8 mouse cellular contexts compared by ENCODE assay signal in the genomic region with DNA sequence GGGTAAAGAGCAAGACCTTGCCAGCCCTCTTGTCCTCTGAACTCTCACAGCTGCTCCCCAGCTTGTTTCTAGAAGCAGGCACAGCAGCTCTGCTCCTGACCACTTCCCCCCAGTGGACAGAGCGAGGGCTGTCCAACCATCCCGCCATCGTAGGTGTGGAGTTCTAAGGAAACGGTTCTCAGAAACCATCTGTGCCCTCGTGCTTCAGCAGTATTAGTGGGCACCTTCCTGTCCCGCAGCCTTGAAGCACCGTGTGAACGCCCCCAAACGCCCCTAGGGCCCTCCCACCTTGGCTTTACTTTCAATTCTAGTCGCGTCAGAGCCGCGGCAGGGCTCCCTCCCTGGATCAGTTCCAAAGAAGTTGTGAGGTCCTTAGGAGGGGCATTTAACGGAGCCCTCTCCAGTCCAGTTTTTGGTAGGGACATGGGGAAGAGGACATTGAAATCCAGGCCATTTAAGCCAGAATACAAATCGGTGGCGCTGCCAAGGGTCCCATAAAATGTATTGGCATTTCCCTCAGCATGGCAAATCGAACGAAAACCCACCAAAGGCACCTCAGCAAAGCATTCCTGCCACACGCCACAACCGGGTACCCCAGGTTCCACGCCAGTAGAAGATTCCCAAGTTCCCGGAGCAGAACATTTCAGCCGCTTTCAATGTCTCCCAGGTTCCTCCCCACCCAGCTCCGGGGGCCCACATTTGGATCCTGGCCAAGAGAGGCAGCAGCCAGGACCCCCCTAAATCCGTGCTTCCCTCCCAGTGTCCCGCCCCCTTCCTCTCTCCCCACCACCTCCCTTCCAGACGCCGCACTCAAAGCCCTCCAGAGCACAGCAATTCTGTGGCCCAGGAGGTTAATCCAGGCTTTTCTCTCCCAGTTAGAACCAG. TPM values are rescaled to one million over a fixed set of nuclear protein-coding genes. Genes with fewer than 3 reads are reported as not detected.
DNase-seq lines count a peak whose midpoint lies in the region; ATAC-seq lines count a peak whose summit lies in the region.

No protein-coding gene starts in this region.

- no peak overlapping the region for H3K27ac ChIP-seq in forebrain, embryonic 16.5 days (ENCODE audit: low read length)
- peak overlapping the region; percentile 30; the same call in 1 of the 2 replicates for H3K27ac ChIP-seq in hindbrain, embryonic 10.5 days
- H3K27ac ChIP-seq in limb, embryonic 13.5 days = peak overlapping the region; percentile 92; the same call in 1 of the 2 replicates
- H3K27ac ChIP-seq in midbrain, embryonic 14.5 days (replicated peaks; ENCODE audit: low read depth, low read length) = no peak overlapping the region

- no peaks in the 10 kb centered on the region for H3K9me3 ChIP-seq in forebrain, embryonic 16.5 days (ENCODE audit: control insufficient read depth, low read length)
- no peaks in the 10 kb centered on the region for H3K9me3 ChIP-seq in hindbrain, embryonic 10.5 days
- H3K9me3 ChIP-seq in limb, embryonic 13.5 days = no peaks in the 10 kb centered on the region
- no peaks in the 10 kb centered on the region for H3K9me3 ChIP-seq in midbrain, embryonic 14.5 days (ENCODE audit: control insufficient read depth, low read length)

- peaks cover 22% of the 10 kb centered on the region for H3K4me1 ChIP-seq in forebrain, embryonic 16.5 days (replicated peaks; ENCODE audit: control insufficient read depth, insufficient read depth, low read length)
- H3K4me1 ChIP-seq in hindbrain, embryonic 10.5 days (replicated peaks) = peaks cover 26% of the 10 kb centered on the region
- peaks cover 29% of the 10 kb centered on the region for H3K4me1 ChIP-seq in limb, embryonic 13.5 days
- peaks cover 16% of the 10 kb centered on the region; the same call in 1 of the 2 replicates for H3K4me1 ChIP-seq in midbrain, embryonic 14.5 days (ENCODE audit: control insufficient read depth, insufficient read depth, low read length)

- H3K27me3 ChIP-seq in forebrain, embryonic 16.5 days (replicated peaks; ENCODE audit: control insufficient read depth, insufficient read depth, low read length) = no peaks in the 10 kb centered on the region; the same call in 1 of the 2 replicates
- peaks cover 30% of the 10 kb centered on the region for H3K27me3 ChIP-seq in hindbrain, embryonic 10.5 days (ENCODE audit: insufficient read depth, poor library complexity, severe bottlenecking)
- peaks cover 15% of the 10 kb centered on the region for H3K27me3 ChIP-seq in limb, embryonic 13.5 days
- H3K27me3 ChIP-seq in midbrain, embryonic 14.5 days (ENCODE audit: control insufficient read depth, insufficient read depth, low read length) = 0 out of 2 replicates have a peak, but pooled peaks cover 9% of the 10 kb centered on the region

- under 1% methylated on average over 28 of the region's 28 CpGs for WGBS in forebrain, embryonic 16.5 days
- under 1% methylated on average over 28 of the region's 28 CpGs for WGBS in hindbrain, embryonic 10.5 days
- under 1% methylated on average over 28 of the region's 28 CpGs for WGBS in limb, embryonic 13.5 days
- under 1% methylated on average over 28 of the region's 28 CpGs for WGBS in midbrain, embryonic 14.5 days

- no peaks in the 10 kb centered on the region for H3K36me3 ChIP-seq in forebrain, embryonic 16.5 days (ENCODE audit: control insufficient read depth, insufficient read depth)
- no peaks in the 10 kb centered on the region for H3K36me3 ChIP-seq in hindbrain, embryonic 10.5 days
- H3K36me3 ChIP-seq in limb, embryonic 13.5 days = no peaks in the 10 kb centered on the region
- H3K36me3 ChIP-seq in midbrain, embryonic 14.5 days (ENCODE audit: control insufficient read depth, insufficient read depth, low read length) = no peaks in the 10 kb centered on the region

- peak overlapping the region; percentile 79 for H3K4me3 ChIP-seq in forebrain, embryonic 16.5 days (replicated peaks; ENCODE audit: low read length)
- H3K4me3 ChIP-seq in hindbrain, embryonic 10.5 days = peak overlapping the region; percentile 78
- H3K4me3 ChIP-seq in limb, embryonic 13.5 days = peak overlapping the region; percentile 76
- H3K4me3 ChIP-seq in midbrain, embryonic 14.5 days (replicated peaks; ENCODE audit: low read depth, low read length) = peak overlapping the region; percentile 70

- peak overlapping the region; percentile 99 for H3K4me2 ChIP-seq in forebrain, embryonic 16.5 days (ENCODE audit: low read length)
- H3K4me2 ChIP-seq in limb, embryonic 13.5 days (replicated peaks) = peak overlapping the region; percentile 87
- H3K4me2 ChIP-seq in midbrain, embryonic 14.5 days (ENCODE audit: low read length) = peak overlapping the region; percentile 88

- peak overlapping the region; percentile 75 for H3K9ac ChIP-seq in forebrain, embryonic 16.5 days (replicated peaks; ENCODE audit: low read depth, low read length)
- H3K9ac ChIP-seq in limb, embryonic 13.5 days = peak overlapping the region; percentile 86
- H3K9ac ChIP-seq in midbrain, embryonic 14.5 days (replicated peaks; ENCODE audit: low read length) = peak overlapping the region; percentile 66

- DNase-seq in Muller cell, postnatal 12 days (ENCODE audit: inconsistent ontology term) = peak; percentile 71
- peak; percentile 61 for DNase-seq in adrenal gland, postnatal 25 days
- DNase-seq in hindbrain, embryonic 10.5 days (ENCODE audit: low spot score) = peak; percentile 59
- DNase-seq in midbrain, embryonic 14.5 days = peak; percentile 66
- DNase-seq in urinary bladder, adult 2 months (ENCODE audit: low spot score) = peak; percentile 27
- no peak for DNase-seq in layer of hippocampus, adult 8-10 months (ENCODE audit: low spot score in 2 of 2)

- no peak for ATAC-seq in forebrain, embryonic 16.5 days
- ATAC-seq in limb, embryonic 13.5 days (ENCODE audit: low FRiP score, low read depth) = peak; percentile 7; the same call in 1 of the 2 replicates
- ATAC-seq in midbrain, embryonic 14.5 days (ENCODE audit: low FRiP score, low TSS enrichment) = 0 out of 2 replicates have a peak, but pooled peaks have one; percentile 8

RNA-seq across cellular contexts. Expression of a gene that starts 1.5 kb away (rescaled TPM):
- 185 and 217 TPM in 2 replicates for total RNA-seq in adrenal gland, postnatal 25 days (2021)
- 7.0 and 7.9 TPM in 2 replicates for polyA plus RNA-seq in forebrain, embryonic 16.5 days (2015; fragmentation: Nextera tagmentation; extraction: Ambion mirVana)
- polyA plus RNA-seq in hindbrain, embryonic 10.5 days (2016; fragmentation: Nextera tagmentation; extraction: Ambion mirVana) = 5.5 and 7.5 TPM in 2 replicates
- polyA plus RNA-seq in limb, embryonic 13.5 days (2015; fragmentation: Nextera tagmentation; extraction: Ambion mirVana) = 23.1 and 23.4 TPM in 2 replicates
- 6.9 and 7.9 TPM in 2 replicates for polyA plus RNA-seq in midbrain, embryonic 14.5 days (2014; fragmentation: Nextera tagmentation; extraction: Ambion mirVana)
- polyA plus RNA-seq in urinary bladder, adult 2 months (2012; rRNA removed) = 5.1 and 5.9 TPM in 2 replicates
- total RNA-seq in layer of hippocampus, adult 8-10 months (2022) = 10 to 100 TPM; 14.1 to 15.6 (median 15.0) TPM

Comparison
In these comparisons a context has a peak if more than half of its experiments do, and no peak if none do; other contexts are left out.
1. DNase-seq: peak in Muller cell, postnatal 12 days (single experiment), adrenal gland, postnatal 25 days (single experiment), hindbrain, embryonic 10.5 days (single experiment), midbrain, embryonic 14.5 days (single experiment) and urinary bladder, adult 2 months (single experiment); none in layer of hippocampus, adult 8-10 months (0 of 2).
2. H3K27ac ChIP-seq: peak in hindbrain, embryonic 10.5 days (single experiment) and limb, embryonic 13.5 days (single experiment); none in forebrain, embryonic 16.5 days (single experiment) and midbrain, embryonic 14.5 days (single experiment).
3. Peak in every context shown above with its lines, with median percentiles within 50 percentile points of each other: H3K4me2 ChIP-seq, H3K4me3 ChIP-seq and H3K9ac ChIP-seq.